Mouse (Mus musculus): ENCODE measurements at regions not wholly inside any gene's neighbourhood (a gene's known extent, or its start where the extent isn't known, plus 50 kb on each side); places are given as distances from the start of the nearest gene placed in this dataset.

DNA sequence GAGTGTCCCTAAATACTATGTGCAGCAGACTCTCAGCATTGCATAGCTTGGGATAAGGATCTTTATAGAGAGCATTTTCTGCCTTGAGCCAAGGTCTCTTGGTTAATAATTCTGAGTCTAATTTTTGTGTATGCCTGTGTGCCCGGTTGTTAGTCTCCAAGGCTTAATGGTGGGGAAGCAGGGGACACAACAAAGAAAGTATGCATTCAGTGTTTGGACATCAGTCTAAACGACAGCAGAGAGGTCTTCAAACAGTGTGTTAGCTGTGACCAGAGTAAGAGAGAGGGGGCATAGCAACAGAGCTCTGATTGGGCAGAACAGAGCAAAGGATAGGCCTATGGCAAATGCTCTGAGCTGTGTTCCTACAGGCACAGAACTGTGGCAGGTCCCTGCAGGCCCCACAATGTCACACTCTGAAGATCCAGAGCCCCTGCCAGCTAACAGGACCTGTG lies 522.7 kb upstream of the Tnp1 start:
- DNase-seq (ENCODE audit: low spot score): peak; percentile 38

DNA sequence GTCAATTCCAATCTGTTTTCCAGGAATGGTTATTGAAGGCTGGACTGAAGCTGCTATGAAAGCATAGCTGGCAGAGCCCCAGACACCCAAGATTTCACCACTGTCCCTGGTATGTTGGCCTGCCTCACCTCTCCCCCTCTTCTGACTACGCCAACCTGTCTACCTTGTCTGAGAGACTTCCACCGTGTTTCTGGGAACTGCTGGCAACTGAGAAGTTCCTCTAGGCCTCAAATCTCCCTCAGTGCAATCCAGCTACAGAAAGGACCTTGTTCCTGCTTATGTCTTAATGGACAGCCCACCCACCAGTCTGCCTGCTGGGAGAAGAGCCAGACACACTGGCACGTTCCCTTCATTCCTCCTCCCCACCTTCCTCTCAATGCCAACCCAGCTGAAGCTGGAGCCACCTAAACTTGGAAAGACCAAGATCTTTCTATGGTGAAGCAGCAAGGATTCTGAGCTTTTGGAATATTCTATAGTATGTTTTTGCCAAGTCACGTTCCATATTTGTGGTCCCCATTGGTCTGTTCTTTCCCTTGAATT lies 520.1 kb upstream of the Tnp1 start:
- DNase-seq (ENCODE audit: low spot score): no peak

DNA sequence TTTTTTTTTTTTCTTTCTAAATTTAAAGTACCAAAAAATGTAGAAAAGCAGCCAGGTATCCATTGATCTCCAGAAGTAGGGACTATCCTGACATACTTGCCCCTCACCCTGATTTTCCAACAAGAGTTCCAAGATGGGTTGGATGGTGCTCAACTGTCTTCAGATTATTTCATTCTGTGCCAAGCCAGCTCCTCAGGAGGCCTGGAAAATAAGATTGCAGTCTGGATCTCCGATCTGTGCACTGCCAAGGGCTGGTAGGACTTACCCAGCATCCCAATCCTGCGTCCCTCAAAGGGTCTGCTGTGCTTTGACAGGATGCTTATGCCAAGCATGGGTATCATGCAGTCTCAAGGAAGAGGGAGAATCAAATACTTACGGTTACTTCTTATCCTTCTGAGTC lies 517.8 kb upstream of the Tnp1 start:
- no peak for DNase-seq (ENCODE audit: low spot score)

DNA sequence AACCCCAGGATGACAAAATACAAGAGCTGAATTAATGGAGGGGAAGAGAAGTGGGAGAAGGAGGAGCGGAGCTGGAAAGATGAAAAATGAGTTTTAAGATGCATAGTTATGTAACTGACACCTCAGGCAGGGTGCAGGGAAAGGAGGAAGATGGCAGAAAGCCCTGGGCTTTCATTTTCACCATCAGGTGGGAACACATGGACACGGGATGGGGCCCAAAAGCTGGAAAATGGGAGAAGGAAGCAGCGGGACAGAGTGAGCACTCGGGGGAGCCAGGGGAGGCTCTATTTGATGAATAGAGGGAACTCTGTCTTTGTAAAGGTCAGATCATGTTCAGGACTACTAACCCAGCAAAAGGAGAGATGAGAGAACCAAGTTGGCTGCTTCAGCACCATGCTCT lies 516.6 kb upstream of the Tnp1 start:
- no peak for DNase-seq (ENCODE audit: low spot score)

DNA sequence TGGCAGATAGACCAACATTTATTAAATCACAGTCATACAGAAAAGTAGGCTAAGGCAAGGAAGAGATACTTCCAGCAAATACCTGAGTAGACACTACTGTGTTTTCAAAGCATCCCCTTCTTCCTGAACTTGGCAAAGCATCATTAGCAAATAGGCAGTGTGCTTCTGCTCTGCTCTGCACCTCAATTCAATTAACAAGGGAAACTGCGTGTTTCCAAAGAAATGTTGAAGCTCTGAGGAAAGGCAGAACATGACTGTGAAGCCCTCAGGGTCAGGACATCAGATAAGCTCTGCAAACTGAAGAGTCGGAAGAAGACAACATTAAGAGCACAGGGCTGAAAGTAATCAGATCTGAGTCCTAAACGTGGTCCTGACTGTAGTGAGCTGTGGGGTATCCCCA lies 516.1 kb upstream of the Tnp1 start:
- DNase-seq (ENCODE audit: low spot score): peak; percentile 63

DNA sequence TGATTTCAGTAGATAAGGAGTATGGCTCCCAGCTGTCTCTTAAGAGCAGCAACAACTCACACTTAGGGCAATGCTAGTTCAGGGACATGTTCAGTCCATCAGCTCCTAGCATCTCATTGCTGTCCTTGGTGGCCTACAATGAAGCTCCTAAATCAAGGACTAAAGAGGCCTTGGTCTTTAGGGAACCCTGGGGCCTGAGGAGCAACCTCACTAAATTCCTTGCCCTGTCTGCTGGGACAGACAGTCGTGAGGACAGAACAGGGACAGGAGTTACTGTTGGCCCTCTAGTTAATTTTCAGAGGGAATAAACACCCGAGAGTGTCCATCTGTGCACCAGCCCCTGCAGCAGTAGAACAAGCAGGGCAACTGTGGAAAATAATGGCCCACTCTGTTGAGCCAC lies 514.6 kb upstream of the Tnp1 start:
- peak; percentile 25 for DNase-seq (ENCODE audit: low spot score)

DNA sequence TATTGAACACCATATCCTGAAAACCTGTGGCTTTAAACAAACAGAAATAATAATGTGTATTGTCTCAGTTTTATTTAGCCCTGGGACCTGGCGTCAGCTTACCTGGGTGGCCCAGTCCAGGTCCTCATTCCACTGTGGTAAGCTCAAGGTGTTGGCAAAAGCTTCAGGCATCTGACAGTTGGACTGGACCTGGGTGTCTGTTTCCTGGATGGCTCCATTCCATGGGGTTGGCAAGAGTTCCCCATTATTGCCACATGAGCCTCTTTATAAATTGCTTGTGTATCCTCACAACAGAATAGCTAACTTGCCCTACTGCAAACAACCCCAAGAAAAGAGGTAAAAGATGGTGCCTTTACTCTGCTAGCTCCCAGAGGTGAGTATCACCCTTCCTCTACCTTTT lies 512.9 kb upstream of the Tnp1 start:
- DNase-seq (ENCODE audit: low spot score): no peak

DNA sequence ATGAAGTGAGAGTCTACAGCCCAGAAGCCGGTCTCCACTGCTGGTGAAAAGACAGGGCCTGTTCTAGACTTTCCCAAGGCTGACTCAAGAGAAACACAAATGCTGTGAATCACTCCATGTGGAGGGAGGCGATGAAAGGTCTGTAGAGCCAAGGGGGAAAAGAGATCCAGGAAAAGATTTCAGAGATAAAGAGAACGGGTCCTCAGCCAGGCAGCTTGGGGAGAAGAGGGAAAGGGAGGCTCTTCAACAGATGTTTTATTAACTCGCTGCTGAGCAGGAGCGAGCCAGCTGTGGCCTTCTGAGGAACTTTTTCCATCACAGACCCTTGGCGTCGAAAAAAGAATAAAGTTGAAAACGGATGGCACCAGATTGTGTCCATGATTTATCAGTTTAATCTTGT lies 500.7 kb upstream of the Tnp1 start:
- DNase-seq (ENCODE audit: low spot score): no peak

DNA sequence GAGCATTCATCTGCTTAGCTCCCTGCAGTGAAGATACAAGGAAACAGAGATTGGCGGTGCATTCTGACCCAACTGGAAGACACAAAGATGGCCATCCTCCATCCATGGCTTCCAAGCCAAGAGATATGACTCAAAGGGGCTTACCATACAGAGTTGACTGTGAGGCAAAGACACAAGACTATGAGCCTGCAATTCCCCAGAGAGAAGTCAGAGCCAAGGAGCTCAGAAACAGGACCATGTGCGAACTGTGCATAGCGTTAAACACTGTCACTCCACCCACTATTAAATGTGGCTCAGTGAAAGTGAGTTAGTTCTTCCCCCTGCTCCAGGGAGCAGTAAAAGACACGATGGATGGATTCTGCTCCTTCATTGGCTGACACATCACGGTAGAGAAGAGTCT lies 500.1 kb upstream of the Tnp1 start:
- DNase-seq (ENCODE audit: low spot score): no peak

DNA sequence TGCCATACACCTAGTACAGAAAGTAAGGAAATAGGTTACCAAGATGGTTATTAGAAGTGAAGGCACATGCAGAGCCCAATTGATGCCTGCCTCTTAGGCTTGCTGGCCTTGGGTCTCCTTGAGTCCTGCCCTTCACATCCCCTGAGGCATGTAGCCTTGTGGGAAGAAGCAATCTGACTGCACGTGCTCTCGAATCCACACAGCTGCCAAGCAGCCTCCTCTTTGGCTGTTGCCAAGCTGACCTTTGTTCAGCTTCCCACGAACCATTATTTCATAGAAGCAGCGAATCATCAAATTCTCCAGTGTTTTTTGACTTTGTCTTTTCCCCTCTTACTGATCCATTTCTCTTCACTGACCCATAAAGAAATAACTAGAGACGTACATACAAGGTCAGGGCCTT lies 498.1 kb upstream of the Tnp1 start:
- DNase-seq (ENCODE audit: low spot score): no peak

DNA sequence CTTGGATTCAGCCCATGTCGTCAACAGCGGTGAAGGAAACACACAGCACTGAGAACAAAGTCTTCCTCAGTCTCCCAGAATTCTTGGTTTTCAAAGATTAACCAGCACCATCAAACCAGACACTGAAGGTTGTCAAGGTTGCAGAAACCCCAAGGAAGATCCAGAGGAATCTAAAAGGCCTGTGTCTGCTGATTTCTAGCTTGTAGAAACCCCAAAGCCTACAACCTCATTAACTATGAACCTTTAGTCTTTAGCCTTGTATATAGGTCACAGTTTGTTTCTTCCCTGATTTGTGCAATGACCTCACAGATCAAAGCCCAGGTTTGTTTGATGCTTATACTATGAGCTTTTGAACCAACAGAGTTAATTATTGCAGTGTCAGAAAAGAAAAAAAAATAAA lies 497.1 kb upstream of the Tnp1 start:
- no peak for DNase-seq (ENCODE audit: low spot score)

DNA sequence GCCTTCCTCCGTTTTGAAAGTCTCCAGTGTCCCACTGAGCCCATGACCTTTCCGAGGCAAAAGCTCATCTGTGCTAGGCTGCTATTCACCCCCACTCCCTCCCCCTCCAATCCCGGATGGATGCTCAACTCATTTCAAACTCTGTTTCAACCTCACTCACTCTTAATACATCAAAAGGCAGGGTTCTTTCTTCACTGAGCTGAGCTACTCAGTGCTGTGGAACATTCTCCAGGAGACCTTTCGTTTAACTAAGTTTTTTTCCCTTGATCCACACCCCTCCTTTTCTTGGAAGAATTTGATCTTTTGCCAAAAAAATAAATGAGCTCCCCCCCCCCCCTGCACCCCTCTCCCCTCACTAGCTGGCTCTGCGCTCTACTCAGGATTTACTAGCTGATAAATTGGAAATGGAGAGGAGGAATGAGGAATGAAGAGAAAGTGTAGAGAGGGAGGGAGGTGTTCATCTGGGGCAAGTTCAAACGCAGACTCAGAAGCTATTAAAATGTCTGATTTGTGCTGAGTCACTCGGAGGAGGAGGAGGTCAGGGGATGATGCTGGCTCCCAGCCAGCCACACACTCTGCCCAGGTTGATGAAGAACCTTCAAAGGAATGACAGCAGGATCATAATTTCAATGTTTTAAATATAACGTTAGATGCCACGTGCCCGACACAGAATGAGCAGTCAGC lies 491.5 kb upstream of the Tnp1 start:
- peak; percentile 10 for DNase-seq (ENCODE audit: low spot score)

DNA sequence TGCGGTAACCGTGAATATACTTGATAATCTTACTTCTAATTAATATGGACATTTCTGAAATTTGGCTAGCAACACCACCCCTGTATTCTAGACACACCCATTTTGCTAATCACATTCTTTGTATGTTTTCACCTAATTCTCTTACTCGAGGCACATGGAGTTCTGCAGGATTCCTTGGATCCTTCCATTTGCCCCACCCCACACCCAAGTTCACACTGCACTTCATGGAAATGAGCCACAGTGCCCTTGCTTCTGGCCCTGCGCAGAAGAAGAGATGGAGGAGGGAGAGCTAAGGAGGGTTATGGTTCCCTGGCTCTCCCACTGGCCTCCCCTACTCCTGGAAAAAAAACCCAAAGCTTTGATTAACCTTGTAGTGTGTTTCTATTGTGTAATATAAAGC lies 487.9 kb upstream of the Tnp1 start:
- DNase-seq (ENCODE audit: low spot score): no peak

DNA sequence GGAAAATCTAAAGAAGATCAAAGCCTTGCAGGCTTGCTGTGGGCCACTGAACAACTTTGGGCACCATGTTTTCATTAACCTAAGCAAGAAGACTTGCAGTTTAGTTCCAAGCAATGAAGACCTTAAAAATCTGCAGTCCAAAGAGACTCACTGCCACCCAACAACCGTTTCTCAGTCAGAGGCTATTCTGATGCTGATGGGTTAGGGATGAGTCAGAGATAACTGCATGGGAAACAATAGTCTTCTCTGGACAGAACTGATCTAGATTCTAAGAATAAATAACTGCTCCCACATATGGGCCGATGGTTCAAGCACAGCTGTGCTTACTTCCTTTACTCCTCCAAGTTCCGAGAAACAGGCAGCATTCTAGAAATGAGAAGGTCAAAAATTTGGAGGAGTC lies 485.0 kb upstream of the Tnp1 start:
- no peak for DNase-seq (ENCODE audit: low spot score)

DNA sequence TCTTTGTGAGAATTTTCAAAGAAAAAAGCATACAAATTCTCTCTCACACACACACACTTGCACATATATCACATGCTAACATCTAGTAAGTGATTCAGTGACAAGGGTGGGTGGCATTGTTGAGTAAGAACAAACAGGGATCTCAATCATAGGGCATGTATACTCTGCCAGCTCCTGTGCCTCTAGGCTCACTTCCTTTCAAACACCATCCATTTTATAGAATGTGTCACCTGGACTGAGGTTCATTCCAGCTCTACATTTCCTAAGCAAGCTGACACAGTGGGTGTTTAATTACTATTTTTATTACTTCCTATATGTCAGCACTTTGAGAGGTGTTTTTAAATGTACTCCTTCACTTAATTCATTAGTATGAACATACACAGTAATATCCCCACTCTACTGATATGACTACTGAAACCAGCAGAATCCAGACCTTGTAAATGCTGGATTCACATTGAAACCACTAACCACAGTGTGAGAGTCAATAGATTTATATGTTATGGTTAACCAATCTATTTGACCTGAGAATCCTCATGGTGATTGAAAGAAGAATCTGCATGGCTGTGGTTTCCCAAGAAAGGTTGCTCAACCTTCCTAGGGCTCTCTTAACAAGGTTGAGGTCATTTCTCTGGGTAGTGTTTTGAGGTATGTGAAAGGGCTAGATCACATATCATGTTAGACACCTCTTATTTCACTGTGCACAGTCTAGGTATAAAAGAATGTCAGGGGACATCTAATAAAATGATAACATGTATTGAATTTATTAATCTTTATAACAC lies 480.5 kb upstream of the Tnp1 start:
- DNase-seq (ENCODE audit: low spot score): no peak

DNA sequence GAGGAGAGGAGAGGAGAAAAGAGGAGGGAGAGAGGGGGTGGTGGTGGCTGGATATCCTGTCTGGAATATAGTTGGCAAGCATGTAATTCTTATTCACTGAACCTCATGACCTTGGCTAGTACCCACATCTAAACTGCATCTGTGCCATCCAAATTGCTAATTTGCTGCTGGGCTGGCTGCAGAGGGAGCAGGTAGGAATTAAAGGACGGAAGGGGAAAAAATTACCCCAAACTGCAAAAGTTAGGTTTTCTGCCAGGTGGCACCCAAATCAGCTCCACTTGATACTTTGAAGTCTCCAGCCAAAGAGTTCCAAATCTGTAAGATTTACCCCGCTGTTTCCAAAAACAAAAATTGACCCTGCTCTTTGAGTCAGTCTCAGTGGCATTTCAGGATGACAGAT lies 466.2 kb upstream of the Tnp1 start:
- DNase-seq (ENCODE audit: low spot score): no peak

DNA sequence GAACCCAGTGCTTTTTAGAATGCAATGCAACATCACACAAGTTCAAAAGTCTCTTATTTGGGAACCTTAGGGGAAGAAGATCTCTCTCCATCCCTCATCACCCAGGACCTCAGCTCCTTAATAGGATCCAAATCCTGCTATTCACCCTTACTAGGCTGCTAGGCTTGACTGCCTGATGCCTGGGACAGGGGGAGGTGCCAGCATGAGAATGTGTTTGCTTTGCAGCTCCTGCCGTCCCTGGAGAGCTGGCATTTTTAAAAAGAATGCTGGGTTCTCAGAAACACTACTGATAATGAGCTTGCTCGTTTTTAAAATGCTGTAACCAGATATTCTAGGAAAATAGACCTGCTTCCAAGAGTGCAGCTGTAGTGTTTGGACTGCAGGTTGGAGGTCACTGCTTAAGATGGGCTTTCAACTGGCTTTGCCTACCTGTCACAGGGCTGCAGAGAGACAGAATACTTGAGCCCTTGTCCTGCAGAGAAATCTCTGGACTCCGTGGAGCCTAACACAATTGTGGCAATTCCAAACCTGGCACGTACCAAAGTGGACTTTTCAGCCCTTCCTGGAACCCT lies 463.7 kb upstream of the Tnp1 start:
- no peak for DNase-seq (ENCODE audit: low spot score)

DNA sequence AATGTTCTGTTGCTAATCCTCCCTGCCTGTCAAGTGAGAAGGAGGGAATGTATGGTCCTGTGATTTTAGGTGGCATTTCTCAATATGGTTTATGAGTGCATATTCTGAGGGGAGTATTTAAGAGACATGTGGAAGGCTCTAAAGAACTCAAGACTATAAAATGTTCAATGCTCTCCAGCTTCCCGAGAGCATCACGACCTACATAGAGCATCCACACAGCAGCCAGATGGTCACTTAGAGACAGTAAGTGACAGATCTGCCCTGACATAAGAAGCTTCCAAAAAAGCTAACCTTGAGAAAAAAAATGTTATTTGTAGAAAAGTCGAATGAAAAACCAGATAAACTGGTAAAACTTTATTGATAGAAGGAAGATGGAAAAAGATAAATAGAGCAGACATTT lies 444.9 kb upstream of the Tnp1 start:
- no peak for DNase-seq (ENCODE audit: low spot score)

DNA sequence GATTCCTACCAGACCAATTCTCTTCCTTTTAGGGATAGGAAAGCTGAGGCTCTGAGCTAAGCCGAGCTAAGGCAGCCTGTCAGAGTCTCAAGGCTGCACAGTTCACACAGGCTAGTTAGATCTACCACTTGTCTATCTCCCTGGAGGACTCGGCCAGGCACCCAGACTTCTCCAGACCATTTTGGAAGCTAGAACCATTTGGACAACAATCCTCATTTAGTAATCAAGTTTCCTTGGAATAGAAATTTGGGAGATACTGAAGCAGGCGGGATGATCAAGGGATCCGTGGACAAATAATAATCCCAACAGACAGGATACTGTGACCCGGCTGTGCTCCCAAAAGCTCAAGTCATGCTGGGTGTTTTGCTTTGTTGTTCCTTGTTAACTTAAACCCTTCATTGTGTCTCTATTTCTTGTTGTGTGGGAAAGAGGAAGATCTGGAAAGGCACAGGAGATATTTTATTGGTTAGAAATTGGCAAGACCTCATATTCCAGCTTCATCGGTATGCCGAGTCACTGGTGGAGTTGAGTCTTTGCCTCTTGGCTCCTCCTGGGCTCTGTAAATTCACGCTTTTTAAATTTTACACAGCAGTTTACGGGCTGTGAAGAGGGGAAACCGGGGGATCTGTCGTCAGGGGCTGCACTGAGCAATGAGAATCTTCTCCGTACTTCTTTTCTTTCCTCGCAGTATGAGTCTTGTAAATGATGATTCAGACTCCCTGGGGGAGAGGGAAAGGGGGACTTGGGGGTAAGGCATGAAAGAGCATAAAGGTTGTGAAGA lies 444.2 kb upstream of the Tnp1 start:
- DNase-seq (ENCODE audit: low spot score): no peak

DNA sequence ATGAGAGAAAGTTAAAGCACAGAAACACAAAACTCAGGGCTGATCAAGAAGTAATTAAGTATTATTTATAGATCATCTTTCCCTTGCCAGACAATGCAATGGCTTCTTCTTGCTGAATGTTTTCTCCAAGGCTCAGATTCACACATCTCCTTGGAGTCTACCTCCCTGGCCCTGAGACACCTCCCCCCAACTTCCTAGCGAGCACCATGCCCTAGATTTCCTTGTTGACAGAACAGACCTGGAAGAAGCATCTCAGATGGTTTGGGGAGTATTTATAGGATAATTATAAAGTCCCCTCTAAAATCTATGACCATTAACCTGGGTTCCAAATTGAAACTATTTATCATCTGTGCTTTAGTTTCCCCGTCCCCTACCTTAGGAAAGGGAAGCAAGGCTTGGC lies 441.6 kb upstream of the Tnp1 start:
- DNase-seq (ENCODE audit: low spot score): no peak

DNA sequence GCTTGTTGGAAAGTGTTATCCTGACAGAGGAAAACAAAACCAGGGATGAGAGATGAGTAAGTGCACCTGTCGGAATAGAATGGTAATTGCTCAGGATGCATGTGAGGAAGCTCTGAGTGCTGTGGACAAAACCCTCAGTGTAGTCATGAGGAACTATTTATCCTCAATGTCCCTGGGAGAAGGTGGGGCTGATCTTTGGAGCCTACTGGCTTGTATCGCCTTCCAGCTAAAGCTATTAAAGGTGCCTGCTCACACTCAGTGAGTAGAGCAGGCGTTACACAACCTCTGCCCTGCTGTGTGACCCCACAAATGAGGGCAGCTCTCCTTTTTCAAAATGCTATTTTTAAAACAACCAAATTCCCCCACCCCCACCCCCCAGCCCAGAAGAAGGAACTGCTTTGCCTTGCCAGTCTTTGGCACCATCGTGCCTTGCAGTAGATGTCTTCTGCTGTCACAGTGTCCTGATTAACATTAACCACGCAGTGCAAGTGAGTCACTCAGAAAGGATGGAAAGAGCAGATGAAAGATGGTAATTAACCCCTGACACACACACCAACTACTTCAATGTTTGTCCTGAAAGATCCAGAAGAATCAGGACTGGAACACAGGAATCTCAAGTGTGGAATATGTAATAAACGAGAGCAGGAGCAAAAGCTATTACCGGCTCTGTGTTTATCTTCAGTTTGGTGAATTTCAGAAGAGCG lies 440.8 kb upstream of the Tnp1 start:
- DNase-seq (ENCODE audit: low spot score): no peak

All from MN1 (cell line).